Mouse (Mus musculus) ES-E14 (cell line): ENCODE data around the gene Tom1l2.

ENCODE experiments used
- CHD2 ChIP-seq: IDR thresholded peaks from 2 replicates; pipeline ENCODE4 v1.6.1; 2014; ENCODE audit warnings: mild to moderate bottlenecking, low read depth, low read length, inconsistent platforms
- HCFC1 ChIP-seq: IDR thresholded peaks from 2 replicates; pipeline ENCODE4 v1.6.1; 2012; ENCODE audit warnings: low read length, inconsistent platforms, borderline replicate concordance; ENCODE audit not compliant: insufficient read depth
- ZC3H11A ChIP-seq: IDR thresholded peaks from 2 replicates; pipeline ENCODE4 v1.6.1; 2012; ENCODE audit warnings: low read depth, mild to moderate bottlenecking, inconsistent platforms, low read length, borderline replicate concordance
- ZNF384 ChIP-seq: IDR thresholded peaks from 2 replicates; pipeline ENCODE4 v1.6.1; 2012; ENCODE audit warnings: low read depth, low read length, inconsistent platforms

- TF ChIP-seq HCFC1 (no peak), ZC3H11A (no peak), ZNF384 (no peak), CHD2 (no peak)
These were observed 147.7 kb downstream of the Tom1l2 start for GRCm38 (mm10) chr11:60205026-60205425.
